Mouse (Mus musculus) heart, embryonic 10.5 days (tissue): ENCODE measurements around the gene Pik3ip1. TPM values are rescaled to one million over a fixed set of nuclear protein-coding genes. Genes with fewer than 3 reads are reported as not detected.
A peak's percentile ranks its signal among the peaks of the same experiment; 100 is the strongest.

Experiments used
- DNase-seq: peaks from one replicate; pipeline ENCODE4 v3.0.0-alpha.2; 2017; ENCODE audit warnings: low spot score
- H3K27ac ChIP-seq: fragments of 300-500 bp; sonication (generic); 2 replicates; pipeline ENCODE4 v1.5.1; 2016; ENCODE audit warnings: mild to moderate bottlenecking
- H3K27me3 ChIP-seq: fragments of 300-500 bp; sonication (generic); 2 replicates; pipeline ENCODE4 v1.6.1; 2016; ENCODE audit warnings: mild to moderate bottlenecking; ENCODE audit not compliant: poor library complexity, insufficient read depth, severe bottlenecking
- H3K36me3 ChIP-seq: fragments of 300-500 bp; sonication (generic); 2 replicates; pipeline ENCODE4 v1.6.1; 2016; ENCODE audit warnings: mild to moderate bottlenecking, moderate library complexity
- H3K4me1 ChIP-seq: fragments of 300-500 bp; sonication (generic); 2 replicates; pipeline ENCODE4 v1.6.1; 2016; ENCODE audit warnings: mild to moderate bottlenecking
- H3K4me3 ChIP-seq: fragments of 300-500 bp; sonication (generic); 2 replicates; pipeline ENCODE4 v1.5.1; 2016; ENCODE audit warnings: mild to moderate bottlenecking, moderate library complexity
- H3K9me3 ChIP-seq: fragments of 300-500 bp; sonication (generic); 2 replicates; pipeline ENCODE4 v1.6.1; 2016; ENCODE audit warnings: mild to moderate bottlenecking, moderate library complexity
- WGBS: fragments of 180-500 bp; shearing (Covaris S2); methylation state at CpG from one replicate; pipeline ENCODE4 v1.1.7; 2016; 5-methylcytosine and 5-hydroxymethylcytosine counted together
- polyA plus RNA-seq: library from polyadenylated mRNA; unstranded; fragments of >200 nt; fragmentation: Nextera tagmentation; extraction: Ambion mirVana; gene quantifications from 2 replicates; pipeline ENCODE4 v1.2.1, GENCODE M21; 2016

Gene Pik3ip1
- polyA plus RNA-seq, 1 experiment from 2014 or later, result 7.9 TPM

DNA sequence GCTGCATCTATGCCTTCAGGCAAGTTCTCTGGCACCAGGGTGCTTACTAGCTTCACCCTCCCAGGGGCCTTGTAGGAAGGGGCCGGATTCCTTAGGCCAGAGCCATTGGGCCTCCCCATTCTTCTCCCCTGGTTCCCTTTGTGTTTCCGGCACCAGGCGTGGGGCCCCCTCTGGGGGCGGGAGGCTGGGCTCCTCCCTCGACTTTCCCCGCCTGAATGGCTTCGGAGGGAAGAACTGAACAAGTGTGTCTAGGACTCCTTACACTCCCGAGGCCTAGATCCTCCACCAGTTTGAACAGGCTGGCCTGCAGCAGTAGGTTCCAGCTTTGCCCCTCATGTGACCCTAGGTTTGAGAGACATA lies 38.2 kb upstream of the Pik3ip1 start:
- peaks cover 53% of the 10 kb centered on the region for H3K4me1 ChIP-seq
- DNase-seq, result peak; percentile 90
- H3K4me3 ChIP-seq, result peak overlapping the region; percentile 90
- H3K9me3 ChIP-seq, result no peaks in the 10 kb centered on the region
- no peaks in the 10 kb centered on the region for H3K27me3 ChIP-seq
- H3K27ac ChIP-seq, result peak overlapping the region; percentile 100
- 0% methylated on average over 8 of the region's 8 CpGs for WGBS
- peaks cover 49% of the 10 kb centered on the region for H3K36me3 ChIP-seq

DNA sequence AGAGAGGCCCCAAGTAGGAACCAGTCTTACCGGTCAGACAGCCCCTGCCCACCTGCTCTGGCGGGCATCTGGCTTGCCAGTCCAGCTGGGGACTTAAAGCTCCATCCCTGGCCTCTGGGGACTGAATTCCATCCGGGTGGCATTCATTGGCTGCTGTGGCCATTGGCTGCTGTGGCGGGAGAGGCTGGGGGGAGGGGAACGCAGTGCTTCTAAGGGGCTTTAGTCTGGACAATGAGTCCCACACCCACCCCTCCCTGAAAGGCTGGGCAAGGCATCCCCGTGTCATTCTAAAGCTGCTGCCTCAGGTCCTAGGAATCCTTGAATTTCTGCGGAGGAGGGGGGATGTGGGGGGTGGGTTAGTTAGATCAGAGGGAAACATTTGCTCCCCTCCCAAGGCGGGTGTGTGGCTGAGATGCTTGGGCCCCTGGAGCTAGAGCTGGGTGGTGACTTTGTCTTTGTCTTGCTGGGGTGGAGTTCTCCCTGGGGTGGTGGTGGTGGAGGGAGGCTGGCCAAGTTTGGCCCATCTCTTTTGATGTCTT lies 37.4 kb upstream of the Pik3ip1 start:
- Histone ChIP-seq H3K27me3 (no peaks in the 10 kb centered on the region), H3K36me3 (peaks cover 57% of the 10 kb centered on the region), H3K9me3 (no peaks in the 10 kb centered on the region), H3K4me1 (peaks cover 51% of the 10 kb centered on the region), H3K27ac (peak overlapping the region; percentile 100), H3K4me3 (peak overlapping the region; percentile 90)
- no peak for DNase-seq
- WGBS, result 0% methylated on average over 8 of the region's 8 CpGs

- H3K4me3 ChIP-seq, result peak overlapping the region; percentile 90
- H3K36me3 ChIP-seq, result peaks cover 63% of the 10 kb centered on the region
- peaks cover 45% of the 10 kb centered on the region for H3K4me1 ChIP-seq
- peak overlapping the region; percentile 100 for H3K27ac ChIP-seq
- H3K9me3 ChIP-seq, result no peaks in the 10 kb centered on the region
- no peak for DNase-seq
- H3K27me3 ChIP-seq, result no peaks in the 10 kb centered on the region
- WGBS, result 72% methylated on average over 4 of the region's 4 CpGs
These were observed 36.8 kb upstream of the Pik3ip1 start for GRCm38 (mm10) chr11:3293361-3293760.

DNA sequence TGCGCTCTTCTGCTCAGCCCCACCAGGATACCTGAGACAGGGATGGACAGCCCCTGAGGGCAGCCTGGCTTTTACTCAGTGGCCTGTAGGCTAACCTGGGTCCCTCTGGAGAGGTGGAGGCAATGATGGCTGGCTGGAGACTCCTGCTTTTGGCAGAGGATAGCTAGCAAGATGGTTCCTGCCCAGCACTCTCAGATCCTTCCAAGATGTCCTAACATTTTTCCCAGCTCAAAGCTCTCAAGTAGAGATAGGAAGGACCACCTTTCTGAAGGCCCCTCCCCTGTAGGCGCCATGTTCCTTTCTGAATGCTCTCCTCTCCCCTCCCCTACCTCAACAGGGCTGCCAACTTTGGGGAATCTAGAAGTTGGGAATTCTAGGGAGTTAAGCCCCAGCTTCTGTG lies 35.6 kb upstream of the Pik3ip1 start:
- H3K4me1 ChIP-seq, result peaks cover 45% of the 10 kb centered on the region
- no peaks in the 10 kb centered on the region for H3K9me3 ChIP-seq
- H3K27ac ChIP-seq, result no peak overlapping the region
- no peak for DNase-seq
- H3K36me3 ChIP-seq, result peaks cover 75% of the 10 kb centered on the region
- H3K4me3 ChIP-seq, result 0 out of 2 replicates have a peak overlapping the region, but pooled peaks have one; percentile 3
- 86% methylated on average over 2 of the region's 2 CpGs for WGBS
- no peaks in the 10 kb centered on the region for H3K27me3 ChIP-seq

- no peak for DNase-seq
- no peak overlapping the region for H3K4me3 ChIP-seq
These were observed 34.1 kb upstream of the Pik3ip1 start for GRCm38 (mm10) chr11:3296056-3296455.

GRCm38 (mm10) chr11:3297871-3298812 lies 32.1 kb upstream of the Pik3ip1 start:
- 82% methylated on average over 10 of the region's 10 CpGs for WGBS
- DNase-seq, result no peak
- H3K27ac ChIP-seq, result no peak overlapping the region
- no peaks in the 10 kb centered on the region for H3K9me3 ChIP-seq
- H3K27me3 ChIP-seq, result no peaks in the 10 kb centered on the region
- H3K4me1 ChIP-seq, result peaks cover 37% of the 10 kb centered on the region
- H3K36me3 ChIP-seq, result peaks cover 99% of the 10 kb centered on the region
- no peak overlapping the region for H3K4me3 ChIP-seq

More at GRCm38 (mm10) chr11:3296056-3296455, 34.1 kb upstream of the Pik3ip1 start:
- Histone ChIP-seq H3K9me3 (no peaks in the 10 kb centered on the region), H3K27ac (no peak overlapping the region), H3K36me3 (peaks cover 87% of the 10 kb centered on the region), H3K27me3 (no peaks in the 10 kb centered on the region), H3K4me1 (peaks cover 43% of the 10 kb centered on the region)
- 80% methylated on average over 5 of the region's 5 CpGs for WGBS

DNA sequence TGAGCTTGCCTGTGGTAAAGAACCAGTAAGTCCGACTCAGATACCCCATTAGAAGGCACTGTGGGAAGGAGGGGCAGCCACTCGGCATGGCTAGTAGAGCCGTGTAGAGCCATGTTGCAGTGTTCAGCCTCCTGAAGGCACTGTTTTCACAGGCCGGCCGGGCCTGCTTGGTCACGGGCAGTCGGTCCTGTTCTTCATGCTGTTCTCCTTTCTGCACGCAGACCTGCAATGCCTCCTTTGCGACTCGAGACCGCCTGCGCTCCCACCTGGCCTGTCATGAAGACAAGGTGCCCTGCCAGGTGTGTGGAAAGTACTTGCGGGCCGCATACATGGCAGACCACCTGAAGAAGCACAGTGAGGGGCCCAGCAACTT lies 31.4 kb upstream of the Pik3ip1 start:
- Histone ChIP-seq H3K27ac (no peak overlapping the region), H3K4me1 (peaks cover 30% of the 10 kb centered on the region), H3K4me3 (no peak overlapping the region), H3K36me3 (peaks cover 99% of the 10 kb centered on the region), H3K27me3 (no peaks in the 10 kb centered on the region), H3K9me3 (no peaks in the 10 kb centered on the region)
- no peak for DNase-seq
- 95% methylated on average over 14 of the region's 14 CpGs for WGBS

GRCm38 (mm10) chr11:3301075-3301474 lies 29.1 kb upstream of the Pik3ip1 start:
- Histone ChIP-seq H3K4me1 (peaks cover 11% of the 10 kb centered on the region; the same call in 1 of the 2 replicates), H3K9me3 (no peaks in the 10 kb centered on the region), H3K4me3 (no peak overlapping the region), H3K27ac (no peak overlapping the region), H3K36me3 (peaks cover 99% of the 10 kb centered on the region), H3K27me3 (no peaks in the 10 kb centered on the region)
- WGBS, result 96% methylated on average over 5 of the region's 5 CpGs
- no peak for DNase-seq

DNA sequence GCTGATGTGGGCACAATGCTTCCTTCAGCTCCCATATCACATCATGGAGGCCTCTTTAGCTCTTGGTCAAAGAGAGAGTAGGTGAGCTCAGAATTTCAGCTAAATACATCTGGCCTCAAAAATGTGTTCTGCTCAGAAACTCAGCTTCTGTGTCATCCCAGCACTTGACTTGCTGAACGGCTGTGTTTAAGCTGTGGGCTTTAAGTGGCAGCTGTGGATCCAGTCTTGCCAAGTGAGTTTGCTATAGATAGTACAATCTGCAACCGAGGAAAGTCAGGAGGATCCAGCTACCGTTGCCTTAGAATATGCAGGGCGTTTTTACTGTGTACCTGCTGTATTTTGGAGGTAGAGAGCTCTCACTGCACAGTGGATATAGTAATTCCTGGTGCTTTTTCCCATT lies 27.8 kb upstream of the Pik3ip1 start:
- DNase-seq, result no peak
- Histone ChIP-seq H3K36me3 (peaks cover 99% of the 10 kb centered on the region), H3K4me1 (peaks cover 10% of the 10 kb centered on the region; the same call in 1 of the 2 replicates), H3K4me3 (no peak overlapping the region), H3K27me3 (no peaks in the 10 kb centered on the region), H3K27ac (no peak overlapping the region), H3K9me3 (no peaks in the 10 kb centered on the region)
- WGBS, result 75% methylated on average over 4 of the region's 4 CpGs

DNA sequence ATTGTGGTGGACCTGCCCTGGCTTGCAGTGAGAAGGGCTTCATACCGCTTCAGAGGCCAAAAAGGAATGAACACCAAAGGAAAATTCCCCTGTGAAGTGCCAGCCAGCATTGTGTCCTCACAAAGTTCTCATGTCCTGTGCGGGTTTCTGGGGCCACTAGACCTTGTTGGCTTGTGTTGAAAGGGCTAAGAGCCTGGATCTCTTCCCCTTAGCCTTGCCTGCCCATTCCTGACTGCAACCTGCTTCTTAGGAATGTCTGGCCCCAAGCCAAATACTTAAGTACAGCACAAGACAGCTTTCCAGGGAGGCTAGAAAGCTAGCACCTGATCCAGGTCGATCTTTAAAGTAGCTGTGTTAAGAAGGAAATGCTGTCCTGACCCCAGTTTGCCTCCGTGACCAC lies 27.4 kb upstream of the Pik3ip1 start:
- Histone ChIP-seq H3K27ac (no peak overlapping the region), H3K4me1 (peaks cover 10% of the 10 kb centered on the region; the same call in 1 of the 2 replicates), H3K9me3 (no peaks in the 10 kb centered on the region), H3K27me3 (no peaks in the 10 kb centered on the region), H3K4me3 (no peak overlapping the region), H3K36me3 (peaks cover 99% of the 10 kb centered on the region)
- DNase-seq, result no peak
- WGBS, result 85% methylated on average over 4 of the region's 4 CpGs

- peaks cover 11% of the 10 kb centered on the region; the same call in 1 of the 2 replicates for H3K4me1 ChIP-seq
- H3K9me3 ChIP-seq, result no peaks in the 10 kb centered on the region
- 86% methylated on average over 4 of the region's 4 CpGs for WGBS
- no peak overlapping the region for H3K27ac ChIP-seq
- no peak for DNase-seq
- peaks cover 98% of the 10 kb centered on the region for H3K36me3 ChIP-seq
- H3K27me3 ChIP-seq, result no peaks in the 10 kb centered on the region
- no peak overlapping the region for H3K4me3 ChIP-seq
These were observed 24.4 kb upstream of the Pik3ip1 start for GRCm38 (mm10) chr11:3305821-3306220.

DNA sequence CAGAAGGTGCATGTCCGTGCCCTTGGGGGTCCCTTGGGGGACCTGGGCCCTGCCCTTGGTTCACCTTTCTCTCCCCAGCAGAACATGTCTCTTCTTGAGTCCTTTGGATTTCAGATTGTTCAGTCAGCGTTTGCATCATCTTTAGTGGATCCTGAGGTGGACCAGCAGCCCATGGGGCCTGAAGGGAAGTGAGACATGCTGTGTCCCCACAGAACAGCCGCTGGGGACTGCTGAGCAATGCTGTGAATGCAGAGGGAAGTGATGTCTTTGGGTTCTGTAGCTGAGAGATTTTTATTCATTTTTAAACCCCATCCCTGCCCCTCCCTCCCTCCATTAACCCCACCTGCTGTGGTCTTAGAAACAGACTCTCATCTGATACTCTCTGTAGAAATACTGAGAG lies 22.3 kb upstream of the Pik3ip1 start:
- peaks cover 5% of the 10 kb centered on the region; the same call in 1 of the 2 replicates for H3K4me1 ChIP-seq
- peaks cover 90% of the 10 kb centered on the region for H3K36me3 ChIP-seq
- DNase-seq, result no peak
- no peaks in the 10 kb centered on the region for H3K9me3 ChIP-seq
- H3K4me3 ChIP-seq, result no peak overlapping the region
- 86% methylated on average over 3 of the region's 3 CpGs for WGBS
- no peaks in the 10 kb centered on the region for H3K27me3 ChIP-seq
- no peak overlapping the region for H3K27ac ChIP-seq

- H3K4me3 ChIP-seq, result no peak overlapping the region
- H3K27me3 ChIP-seq, result no peaks in the 10 kb centered on the region
- H3K9me3 ChIP-seq, result no peaks in the 10 kb centered on the region
- peaks cover 71% of the 10 kb centered on the region for H3K36me3 ChIP-seq
- DNase-seq, result no peak
- H3K4me1 ChIP-seq, result 0 out of 2 replicates have a peak, but pooled peaks cover 4% of the 10 kb centered on the region
- 88% methylated on average over 4 of the region's 4 CpGs for WGBS
- no peak overlapping the region for H3K27ac ChIP-seq
These were observed 20.3 kb upstream of the Pik3ip1 start for GRCm38 (mm10) chr11:3309884-3310283.
